Mouse (Mus musculus) embryonic facial prominence, embryonic 13.5 days (tissue): Measurements from ENCODE around the gene Ccr6. TPM values are rescaled to one million over a fixed set of nuclear protein-coding genes. Genes with fewer than 3 reads are reported as not detected.

Experiments used
- ATAC-seq: fragments of 200-750 bp; cut with Nextera tagmentation; 2 replicates; pipeline ENCODE4 v1.8.0; 2017; ENCODE audit warnings: low read depth; ENCODE audit not compliant: insufficient number of reproducible peaks, insufficient read depth, low FRiP score, low TSS enrichment
- H3K27ac ChIP-seq: fragments of 300-500 bp; sonication (generic); 2 replicates; pipeline ENCODE4 v1.5.1; 2015; ENCODE audit warnings: moderate library complexity, mild to moderate bottlenecking, inconsistent platforms
- H3K27me3 ChIP-seq: fragments of 300-500 bp; sonication (generic); 2 replicates; pipeline ENCODE4 v1.6.1; 2015; ENCODE audit warnings: mild to moderate bottlenecking, inconsistent platforms
- H3K36me3 ChIP-seq: fragments of 300-500 bp; sonication (generic); 2 replicates; pipeline ENCODE4 v1.6.1; 2015; ENCODE audit warnings: mild to moderate bottlenecking, inconsistent platforms
- H3K4me1 ChIP-seq: fragments of 300-500 bp; sonication (generic); 2 replicates; pipeline ENCODE4 v1.6.1; 2015; ENCODE audit warnings: inconsistent platforms
- H3K4me2 ChIP-seq: fragments of 300-500 bp; sonication (generic); 2 replicates; pipeline ENCODE4 v1.6.1; 2015; ENCODE audit warnings: moderate library complexity, mild to moderate bottlenecking, inconsistent platforms
- H3K4me3 ChIP-seq: fragments of 300-500 bp; sonication (generic); 2 replicates; pipeline ENCODE4 v1.5.1; 2015; ENCODE audit warnings: mild to moderate bottlenecking, inconsistent platforms
- H3K9ac ChIP-seq: fragments of 300-500 bp; sonication (generic); 2 replicates; pipeline ENCODE4 v1.6.1; 2015; ENCODE audit warnings: mild to moderate bottlenecking, inconsistent platforms
- H3K9me3 ChIP-seq: fragments of 300-500 bp; sonication (generic); 2 replicates; pipeline ENCODE4 v1.6.1; 2016; ENCODE audit warnings: inconsistent platforms
- WGBS: fragments of 180-500 bp; shearing (Covaris S2); methylation state at CpG from one replicate; pipeline ENCODE4 v1.1.7; 2015; ENCODE audit warnings: mixed read lengths; 5-methylcytosine and 5-hydroxymethylcytosine counted together
- polyA plus RNA-seq: library from polyadenylated mRNA; unstranded; fragments of >200 nt; fragmentation: Nextera tagmentation; extraction: Ambion mirVana; gene quantifications from 2 replicates; pipeline ENCODE4 v1.2.1, GENCODE M21; 2015

The Ccr6 gene
- polyA plus RNA-seq, 1 experiment from 2014 or later: not detected

- Histone ChIP-seq H3K27me3 (no peaks in the 10 kb centered on the region), H3K4me3 (no peak overlapping the region), H3K4me1 (no peaks in the 10 kb centered on the region), H3K9ac (no peak overlapping the region), H3K27ac (no peak overlapping the region), H3K9me3 (no peaks in the 10 kb centered on the region), H3K4me2 (no peak overlapping the region), H3K36me3 (no peaks in the 10 kb centered on the region)
- WGBS: 79% methylated on average over 15 of the region's 15 CpGs
- ATAC-seq: no peak
Observed at GRCm38 (mm10) chr17:8238012-8238710, 2.3 kb downstream of the Ccr6 start.

- H3K36me3 ChIP-seq: no peaks in the 10 kb centered on the region
- no peak overlapping the region for H3K4me3 ChIP-seq
- ATAC-seq: no peak
- WGBS: 82% methylated on average over 3 of the region's 3 CpGs
- no peaks in the 10 kb centered on the region for H3K27me3 ChIP-seq
- no peaks in the 10 kb centered on the region for H3K4me1 ChIP-seq
- no peaks in the 10 kb centered on the region for H3K9me3 ChIP-seq
- no peak overlapping the region for H3K4me2 ChIP-seq
- H3K27ac ChIP-seq: no peak overlapping the region
- H3K9ac ChIP-seq: no peak overlapping the region
Observed at GRCm38 (mm10) chr17:8239561-8239960, 3.7 kb downstream of the Ccr6 start.

- Histone ChIP-seq H3K4me2 (no peak overlapping the region), H3K27me3 (no peaks in the 10 kb centered on the region), H3K27ac (no peak overlapping the region), H3K9me3 (no peaks in the 10 kb centered on the region), H3K36me3 (no peaks in the 10 kb centered on the region), H3K9ac (no peak overlapping the region), H3K4me1 (no peaks in the 10 kb centered on the region), H3K4me3 (no peak overlapping the region)
- ATAC-seq: no peak
- 58% methylated on average over 4 of the region's 4 CpGs for WGBS
Observed at GRCm38 (mm10) chr17:8240517-8240916, 4.7 kb downstream of the Ccr6 start.

GRCm38 (mm10) chr17:8241645-8242044 lies 5.8 kb downstream of the Ccr6 start:
- no peak for ATAC-seq
- H3K27me3 ChIP-seq: no peaks in the 10 kb centered on the region
- H3K9ac ChIP-seq: no peak overlapping the region
- no peak overlapping the region for H3K27ac ChIP-seq
- no peaks in the 10 kb centered on the region for H3K9me3 ChIP-seq
- no peaks in the 10 kb centered on the region for H3K4me1 ChIP-seq
- H3K36me3 ChIP-seq: no peaks in the 10 kb centered on the region
- 73% methylated on average over 12 of the region's 12 CpGs for WGBS
- H3K4me2 ChIP-seq: no peak overlapping the region
- H3K4me3 ChIP-seq: no peak overlapping the region

GRCm38 (mm10) chr17:8242186-8242585 lies 6.3 kb downstream of the Ccr6 start:
- no peaks in the 10 kb centered on the region for H3K4me1 ChIP-seq
- no peaks in the 10 kb centered on the region for H3K27me3 ChIP-seq
- no peak overlapping the region for H3K9ac ChIP-seq
- ATAC-seq: no peak
- WGBS: 89% methylated on average over 11 of the region's 11 CpGs
- H3K36me3 ChIP-seq: no peaks in the 10 kb centered on the region
- H3K4me2 ChIP-seq: no peak overlapping the region
- no peaks in the 10 kb centered on the region for H3K9me3 ChIP-seq
- H3K27ac ChIP-seq: no peak overlapping the region
- H3K4me3 ChIP-seq: no peak overlapping the region

GRCm38 (mm10) chr17:8244124-8244523 lies 8.3 kb downstream of the Ccr6 start:
- Histone ChIP-seq H3K9ac (no peak overlapping the region), H3K4me1 (no peaks in the 10 kb centered on the region), H3K4me3 (no peak overlapping the region), H3K9me3 (no peaks in the 10 kb centered on the region), H3K4me2 (no peak overlapping the region), H3K36me3 (no peaks in the 10 kb centered on the region), H3K27ac (no peak overlapping the region), H3K27me3 (peaks cover 1% of the 10 kb centered on the region; the same call in 1 of the 2 replicates)
- WGBS: 75% methylated on average over 2 of the region's 2 CpGs
- ATAC-seq: no peak

GRCm38 (mm10) chr17:8246102-8246754 lies 10.4 kb downstream of the Ccr6 start:
- 75% methylated on average over 4 of the region's 4 CpGs for WGBS
- Histone ChIP-seq H3K9ac (no peak overlapping the region), H3K27ac (no peak overlapping the region; the same call in 1 of the 2 replicates), H3K27me3 (peaks cover 3% of the 10 kb centered on the region; the same call in 1 of the 2 replicates), H3K4me2 (no peak overlapping the region), H3K4me1 (no peaks in the 10 kb centered on the region), H3K9me3 (no peaks in the 10 kb centered on the region), H3K4me3 (no peak overlapping the region), H3K36me3 (no peaks in the 10 kb centered on the region)
- no peak for ATAC-seq

GRCm38 (mm10) chr17:8251704-8252103 lies 15.9 kb downstream of the Ccr6 start:
- no peak for ATAC-seq
- H3K36me3 ChIP-seq: no peaks in the 10 kb centered on the region
- no peak overlapping the region for H3K27ac ChIP-seq
- WGBS: 88% methylated on average over 7 of the region's 7 CpGs
- H3K9me3 ChIP-seq: no peaks in the 10 kb centered on the region
- peaks cover 3% of the 10 kb centered on the region; the same call in 1 of the 2 replicates for H3K27me3 ChIP-seq
- H3K4me1 ChIP-seq: no peaks in the 10 kb centered on the region
- no peak overlapping the region for H3K4me2 ChIP-seq
- no peak overlapping the region for H3K4me3 ChIP-seq
- no peak overlapping the region for H3K9ac ChIP-seq

GRCm38 (mm10) chr17:8254268-8254667 lies 18.4 kb downstream of the Ccr6 start:
- H3K27me3 ChIP-seq: peaks cover under 1% of the 10 kb centered on the region; the same call in 1 of the 2 replicates
- no peaks in the 10 kb centered on the region for H3K9me3 ChIP-seq

GRCm38 (mm10) chr17:8254914-8255313 lies 19.1 kb downstream of the Ccr6 start:
- Histone ChIP-seq H3K36me3 (no peaks in the 10 kb centered on the region), H3K9ac (no peak overlapping the region), H3K27ac (no peak overlapping the region), H3K9me3 (no peaks in the 10 kb centered on the region), H3K4me3 (no peak overlapping the region), H3K4me1 (no peaks in the 10 kb centered on the region), H3K4me2 (no peak overlapping the region), H3K27me3 (no peaks in the 10 kb centered on the region; the same call in 1 of the 2 replicates)
- no peak for ATAC-seq
- 68% methylated on average over 3 of the region's 3 CpGs for WGBS

More at GRCm38 (mm10) chr17:8254268-8254667, 18.4 kb downstream of the Ccr6 start:
- Histone ChIP-seq H3K9ac (no peak overlapping the region), H3K4me1 (no peaks in the 10 kb centered on the region), H3K4me2 (no peak overlapping the region), H3K36me3 (no peaks in the 10 kb centered on the region), H3K27ac (no peak overlapping the region), H3K4me3 (no peak overlapping the region)
- no peak for ATAC-seq

- Histone ChIP-seq H3K27me3 (peaks cover 1% of the 10 kb centered on the region; the same call in 1 of the 2 replicates), H3K9ac (no peak overlapping the region), H3K4me1 (no peaks in the 10 kb centered on the region), H3K27ac (no peak overlapping the region), H3K9me3 (no peaks in the 10 kb centered on the region), H3K36me3 (no peaks in the 10 kb centered on the region), H3K4me3 (no peak overlapping the region), H3K4me2 (no peak overlapping the region)
- WGBS: 84% methylated on average over 6 of the region's 6 CpGs
- ATAC-seq: no peak
Observed at GRCm38 (mm10) chr17:8255583-8255982, 19.7 kb downstream of the Ccr6 start.

GRCm38 (mm10) chr17:8256982-8257381 lies 21.1 kb downstream of the Ccr6 start:
- 77% methylated on average over 8 of the region's 8 CpGs for WGBS
- H3K27me3 ChIP-seq: peaks cover 7% of the 10 kb centered on the region
- no peaks in the 10 kb centered on the region for H3K9me3 ChIP-seq
- no peaks in the 10 kb centered on the region for H3K36me3 ChIP-seq
- H3K4me2 ChIP-seq: no peak overlapping the region
- no peak for ATAC-seq
- no peak overlapping the region for H3K4me3 ChIP-seq
- H3K27ac ChIP-seq: no peak overlapping the region
- no peak overlapping the region for H3K9ac ChIP-seq
- H3K4me1 ChIP-seq: no peaks in the 10 kb centered on the region
